ENCODE assay signal across 8 mouse cellular contexts in the genomic region with DNA sequence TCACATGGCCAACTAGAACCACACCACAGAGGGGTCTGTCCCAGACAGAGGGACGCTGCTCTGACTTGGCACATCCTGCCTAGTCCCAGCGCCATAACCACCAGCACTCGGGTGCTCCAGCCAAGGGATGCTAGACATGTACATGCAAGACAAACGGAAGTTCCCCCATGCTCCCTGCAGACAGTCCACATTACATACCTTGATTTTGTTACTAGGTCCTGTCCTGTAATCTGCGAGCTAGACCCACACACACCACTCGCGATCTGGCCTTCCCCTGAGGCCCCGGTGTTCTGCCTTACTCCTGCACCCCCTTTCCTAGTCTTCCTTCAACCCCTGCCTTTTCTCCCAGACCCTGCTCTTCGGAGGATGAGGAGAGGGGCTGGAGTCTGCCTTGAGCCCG. TPM values are rescaled to one million over a fixed set of nuclear protein-coding genes. Genes with fewer than 3 reads are reported as not detected.
A peak's percentile ranks its signal among the peaks of the same experiment; 100 is the strongest.
DNase-seq lines count a peak whose midpoint lies in the region; ATAC-seq and TF ChIP-seq lines count a peak whose summit lies in the region.

No protein-coding gene starts in this region.

- ATAC-seq in intestine, embryonic 16.5 days, result no peak
- 0 out of 2 replicates have a peak, but pooled peaks have one; percentile 2 for ATAC-seq in neural tube, embryonic 13.5 days (ENCODE audit: low read depth)

- peaks cover 12% of the 10 kb centered on the region for H3K4me1 ChIP-seq in lung, adult 2 months (ENCODE audit: control insufficient read depth, insufficient read depth, low read length)
- H3K4me1 ChIP-seq in brown adipose tissue, adult 24 weeks (ENCODE audit: control insufficient read depth, insufficient read depth, insufficient read length, low read length), result peaks cover 20% of the 10 kb centered on the region
- H3K4me1 ChIP-seq in intestine, embryonic 16.5 days (ENCODE audit: control insufficient read depth, insufficient read depth, low read length), result peaks cover 33% of the 10 kb centered on the region
- peaks cover 36% of the 10 kb centered on the region for H3K4me1 ChIP-seq in neural tube, embryonic 13.5 days (replicated peaks)

- no peaks in the 10 kb centered on the region for H3K9me3 ChIP-seq in intestine, embryonic 16.5 days (ENCODE audit: control insufficient read depth, low read length)
- no peaks in the 10 kb centered on the region for H3K9me3 ChIP-seq in neural tube, embryonic 13.5 days

- peak overlapping the region; percentile 65 for H3K4me3 ChIP-seq in lung, adult 2 months (replicated peaks; ENCODE audit: extremely low read depth, low read depth, low read length)
- peak overlapping the region; percentile 90 for H3K4me3 ChIP-seq in brown adipose tissue, adult 24 weeks (ENCODE audit: insufficient read depth, low read depth, low read length)
- peak overlapping the region; percentile 90 for H3K4me3 ChIP-seq in intestine, embryonic 16.5 days (ENCODE audit: low read length)
- peak overlapping the region; percentile 44 for H3K4me3 ChIP-seq in neural tube, embryonic 13.5 days

- peak overlapping the region; percentile 86 for H3K27ac ChIP-seq in brown adipose tissue, adult 24 weeks (replicated peaks; ENCODE audit: low read depth, low read length)
- H3K27ac ChIP-seq in intestine, embryonic 16.5 days (ENCODE audit: low read length), result peak overlapping the region; percentile 94
- no peak overlapping the region for H3K27ac ChIP-seq in neural tube, embryonic 13.5 days (replicated peaks)

- 5% methylated on average over 10 of the region's 10 CpGs for WGBS in lung, adult 2 months
- WGBS in intestine, embryonic 16.5 days, result 25% methylated on average over 10 of the region's 10 CpGs
- WGBS in neural tube, embryonic 13.5 days, result 42% methylated on average over 10 of the region's 10 CpGs

- H3K9ac ChIP-seq in intestine, embryonic 16.5 days (ENCODE audit: low read depth, low read length), result peak overlapping the region; percentile 88
- H3K9ac ChIP-seq in neural tube, embryonic 13.5 days, result peak overlapping the region; percentile 63

- no peak for DNase-seq in lung, adult 2 months
- DNase-seq in lung, adult 18-20 months, result no peak
- no peak for DNase-seq in urinary bladder, postnatal 14 days (ENCODE audit: low spot score)
- no peak for DNase-seq in embryo, embryonic 11 days
- no peak for DNase-seq in layer of hippocampus, postnatal 14 days (ENCODE audit: low spot score in 2 of 2)

- no peak for TF ChIP-seq CTCF in lung, adult 2 months (IDR thresholded peaks at IDR 0.05; ENCODE audit: insufficient read depth, low read length)

- TF ChIP-seq POLR2A in lung, adult 2 months (IDR thresholded peaks at IDR 0.05; ENCODE audit: borderline replicate concordance, extremely low read depth, low read depth, low read length), result no peak

- H3K27me3 ChIP-seq in intestine, embryonic 16.5 days (replicated peaks; ENCODE audit: control insufficient read depth, insufficient read depth, low read length), result no peaks in the 10 kb centered on the region
- H3K27me3 ChIP-seq in neural tube, embryonic 13.5 days, result no peaks in the 10 kb centered on the region

- peak overlapping the region; percentile 85 for H3K4me2 ChIP-seq in intestine, embryonic 16.5 days (ENCODE audit: low read depth, low read length)
- H3K4me2 ChIP-seq in neural tube, embryonic 13.5 days, result peak overlapping the region; percentile 64

- H3K36me3 ChIP-seq in intestine, embryonic 16.5 days (ENCODE audit: control insufficient read depth, insufficient read depth, low read length), result peaks cover 25% of the 10 kb centered on the region
- peaks cover 40% of the 10 kb centered on the region for H3K36me3 ChIP-seq in neural tube, embryonic 13.5 days

RNA-seq across cellular contexts. Expression of a gene that starts 0.6 kb away (rescaled TPM):
- polyA plus RNA-seq in lung, adult 2 months (2012; rRNA removed), result 157 and 164 TPM in 2 replicates
- polyA plus RNA-seq in brown adipose tissue, adult 24 weeks (2012; ENCODE audit: insufficient read depth, insufficient read length, missing spikeins), result 5.3 and 7.7 TPM in 2 replicates
- 73.3 and 84.5 TPM in 2 replicates for polyA plus RNA-seq in intestine, embryonic 16.5 days (2015; fragmentation: Nextera tagmentation; extraction: Ambion mirVana)
- 18.4 and 18.9 TPM in 2 replicates for polyA plus RNA-seq in neural tube, embryonic 13.5 days (2015; fragmentation: Nextera tagmentation; extraction: Ambion mirVana)
- 10 to 100 TPM; 15.4 to 20.2 TPM for total RNA-seq in layer of hippocampus, postnatal 14 days (2021)

RNA-seq across cellular contexts. Expression of a gene that starts 6.2 kb away (rescaled TPM):
- polyA plus RNA-seq in lung, adult 2 months (2012; rRNA removed), result 157 and 189 TPM in 2 replicates
- 1,010 and 1,143 TPM in 2 replicates for polyA plus RNA-seq in brown adipose tissue, adult 24 weeks (2012; ENCODE audit: insufficient read depth, insufficient read length, missing spikeins)
- polyA plus RNA-seq in intestine, embryonic 16.5 days (2015; fragmentation: Nextera tagmentation; extraction: Ambion mirVana), result 412 and 424 TPM in 2 replicates
- 286 and 302 TPM in 2 replicates for polyA plus RNA-seq in neural tube, embryonic 13.5 days (2015; fragmentation: Nextera tagmentation; extraction: Ambion mirVana)
- 100 to 1,000 TPM; 130 TPM for total RNA-seq in layer of hippocampus, postnatal 14 days (2021)

RNA-seq across cellular contexts. Expression of a gene that starts 23.3 kb away (rescaled TPM):
- polyA plus RNA-seq in lung, adult 2 months (2012; rRNA removed), result 71.9 and 85.0 TPM in 2 replicates
- 1.8 and 2.2 TPM in 2 replicates for polyA plus RNA-seq in brown adipose tissue, adult 24 weeks (2012; ENCODE audit: insufficient read depth, insufficient read length, missing spikeins)
- 4.2 TPM in 2 replicates for polyA plus RNA-seq in intestine, embryonic 16.5 days (2015; fragmentation: Nextera tagmentation; extraction: Ambion mirVana)
- polyA plus RNA-seq in neural tube, embryonic 13.5 days (2015; fragmentation: Nextera tagmentation; extraction: Ambion mirVana), result 1.9 and 2.2 TPM in 2 replicates
- 1 to 10 TPM; 2.8 TPM for total RNA-seq in layer of hippocampus, postnatal 14 days (2021)

RNA-seq across cellular contexts. Expression of a gene that starts 28.7 kb away (rescaled TPM):
- polyA plus RNA-seq in lung, adult 2 months (2012; rRNA removed), result 169 and 180 TPM in 2 replicates
- 25.3 and 25.4 TPM in 2 replicates for polyA plus RNA-seq in brown adipose tissue, adult 24 weeks (2012; ENCODE audit: insufficient read depth, insufficient read length, missing spikeins)
- 27.0 and 29.8 TPM in 2 replicates for polyA plus RNA-seq in intestine, embryonic 16.5 days (2015; fragmentation: Nextera tagmentation; extraction: Ambion mirVana)
- 11.8 and 13.5 TPM in 2 replicates for polyA plus RNA-seq in neural tube, embryonic 13.5 days (2015; fragmentation: Nextera tagmentation; extraction: Ambion mirVana)
- 10 to 100 TPM; 17.1 to 18.1 TPM for total RNA-seq in layer of hippocampus, postnatal 14 days (2021)

RNA-seq across cellular contexts. Expression of a gene that starts 52.1 kb away (rescaled TPM):
- 0.08 and 0.21 TPM in 2 replicates for polyA plus RNA-seq in lung, adult 2 months (2012; rRNA removed)
- polyA plus RNA-seq in brown adipose tissue, adult 24 weeks (2012; ENCODE audit: insufficient read depth, insufficient read length, missing spikeins), result not detected in 2 replicates
- polyA plus RNA-seq in intestine, embryonic 16.5 days (2015; fragmentation: Nextera tagmentation; extraction: Ambion mirVana), result not detected in 2 replicates
- not detected in 2 replicates for polyA plus RNA-seq in neural tube, embryonic 13.5 days (2015; fragmentation: Nextera tagmentation; extraction: Ambion mirVana)
- total RNA-seq in layer of hippocampus, postnatal 14 days (2021), result not detected

Comparison
In these comparisons a context has a peak if more than half of its experiments do, and no peak if none do; other contexts are left out.
1. RNA of a gene that starts 23.3 kb away (polyA plus RNA-seq): 71.9 to 85.0 TPM in lung, adult 2 months; 4.2 TPM in intestine, embryonic 16.5 days, 1.9 to 2.2 TPM in neural tube, embryonic 13.5 days and 1.8 to 2.2 TPM in brown adipose tissue, adult 24 weeks; every median in the first group is over 10 times any median in the second.
2. Peak in every context shown above with its lines, with median percentiles within 50 percentile points of each other: H3K4me3 ChIP-seq.